Mouse (Mus musculus) erythroblast, embryonic 14.5 days (primary cell): Measurements from ENCODE around the gene Elmo3.

ENCODE experiments used
- GATA1 ChIP-seq: IDR thresholded peaks from 2 replicates; pipeline ENCODE4 v1.6.1; 2012; ENCODE audit warnings: low read length, inconsistent platforms, mixed read lengths
- TAL1 ChIP-seq: IDR thresholded peaks from 3 replicates; pipeline ENCODE4 v1.6.1; 2012; ENCODE audit warnings: low read length, inconsistent platforms, mixed read lengths

DNA sequence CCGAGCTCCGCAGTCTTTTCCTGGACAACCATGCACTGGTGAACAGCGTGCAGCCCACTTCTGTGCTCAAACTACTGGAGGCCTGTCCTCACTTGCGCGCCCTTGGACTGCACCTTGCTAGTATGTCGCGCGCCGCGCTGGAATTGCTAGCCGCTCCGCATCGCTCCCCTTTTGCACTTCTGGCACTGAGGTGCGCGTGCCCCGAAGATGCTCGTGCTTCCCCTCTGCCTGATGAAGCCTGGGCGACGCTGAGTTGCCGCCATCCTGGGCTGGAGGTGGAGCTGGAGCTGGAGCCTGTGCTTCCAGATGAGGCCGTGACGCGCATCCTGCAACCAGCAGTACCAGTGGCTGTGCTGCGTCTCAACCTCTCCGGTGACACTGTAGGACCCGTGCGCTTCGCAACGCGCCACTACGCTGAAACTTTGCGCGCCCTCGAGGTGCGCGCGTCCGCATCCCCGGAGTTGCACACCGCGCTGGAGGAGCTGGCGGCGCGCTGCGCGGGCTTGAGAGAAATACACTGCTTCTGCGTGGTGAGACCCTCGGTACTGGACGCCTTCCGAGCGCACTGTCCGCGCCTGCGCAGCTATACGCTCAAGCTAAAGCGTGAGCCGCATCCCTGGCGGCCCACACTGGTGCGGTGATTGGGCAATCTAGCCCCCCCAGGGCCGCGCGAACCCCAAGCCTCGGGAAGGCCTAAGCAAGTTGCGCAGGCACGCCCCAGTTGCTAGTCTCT is 36.9 kb upstream of the Elmo3 start:
- TF ChIP-seq TAL1 (no peak), GATA1 (no peak)
